Mouse (Mus musculus) heart, adult 2 months (tissue): ENCODE results near the gene Larp1.

ENCODE experiments used
- CTCF ChIP-seq: fragments of 200-600 bp; IDR thresholded peaks from 2 replicates; pipeline ENCODE4 v1.8.1; 2022; ENCODE audit warnings: antibody characterized with exemption, mild to moderate bottlenecking, moderate library complexity
- POLR2A ChIP-seq: fragments of 200-500 bp; IDR thresholded peaks from 2 replicates; pipeline ENCODE4 v1.6.1; 2011; ENCODE audit warnings: mild to moderate bottlenecking, low read depth, low read length, control low read depth; ENCODE audit not compliant: insufficient read depth

DNA sequence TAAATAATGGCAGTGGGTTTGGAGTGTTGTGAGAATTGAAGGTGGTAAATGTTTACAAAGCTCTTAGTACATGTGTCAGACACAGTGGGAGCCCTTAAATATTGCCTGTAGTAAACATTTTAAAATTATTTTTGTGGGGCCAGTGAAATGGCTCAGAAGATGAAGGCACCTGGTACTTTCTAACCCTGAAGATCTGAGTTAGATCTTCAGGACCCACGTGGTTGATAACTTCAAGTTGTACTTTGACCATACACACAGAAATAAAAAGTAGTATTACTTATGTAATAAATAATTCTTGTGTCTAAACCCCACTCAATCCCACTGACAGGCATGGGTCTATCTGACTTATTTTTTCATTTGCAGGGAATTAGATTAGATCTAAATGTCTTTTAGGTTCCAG, 5.7 kb downstream of the Larp1 start:
- TF ChIP-seq CTCF (no peak), POLR2A (no peak)
